Mouse (Mus musculus) spleen, adult 2 months (tissue): ENCODE results near the gene Jup. TPM values are rescaled to one million over a fixed set of nuclear protein-coding genes. Genes with fewer than 3 reads are reported as not detected.
A peak's percentile ranks its signal among the peaks of the same experiment; 100 is the strongest.

Source experiments
- DNase-seq, 2 experiments: peaks; one replicate each; pipeline versions ENCODE4 v3.0.0 to v3.0.0-alpha.2; 2012 to 2021; ENCODE audit warnings: low spot score in 2 of 2, low read depth in 1 of 2
- H3K27ac ChIP-seq: fragments of 200-500 bp; 2 replicates; pipeline ENCODE4 v1.5.1; 2012; ENCODE audit warnings: low read length, inconsistent platforms; ENCODE audit not compliant: insufficient read depth
- H3K27me3 ChIP-seq: fragments of 200-500 bp; 2 replicates; pipeline ENCODE4 v1.6.1; 2012; ENCODE audit warnings: mild to moderate bottlenecking, moderate library complexity, low read length, inconsistent platforms; ENCODE audit not compliant: control insufficient read depth, insufficient read depth
- H3K36me3 ChIP-seq: fragments of 200-500 bp; 2 replicates; pipeline ENCODE4 v1.6.1; 2012; ENCODE audit warnings: mild to moderate bottlenecking, low read length, inconsistent platforms; ENCODE audit not compliant: control insufficient read depth, insufficient read depth
- H3K4me1 ChIP-seq: fragments of 200-500 bp; 2 replicates; pipeline ENCODE4 v1.6.1; 2011; ENCODE audit warnings: inconsistent platforms; ENCODE audit not compliant: control insufficient read depth, insufficient read depth, insufficient read length
- H3K4me3 ChIP-seq: fragments of 200-500 bp; 2 replicates; pipeline ENCODE4 v1.5.1; 2011; ENCODE audit warnings: mild to moderate bottlenecking, inconsistent platforms; ENCODE audit not compliant: insufficient read depth, insufficient read length; ENCODE audit errors: extremely low read depth
- CTCF ChIP-seq: fragments of 200-500 bp; IDR thresholded peaks from 2 replicates; pipeline ENCODE4 v1.5.1; 2011; ENCODE audit warnings: mild to moderate bottlenecking, inconsistent platforms; ENCODE audit not compliant: insufficient read depth, insufficient read length, insufficient replicate concordance; ENCODE audit errors: extremely low read depth
- POLR2A ChIP-seq: fragments of 200-500 bp; IDR thresholded peaks from 2 replicates; pipeline ENCODE4 v1.6.1; 2011; ENCODE audit warnings: low read depth, low read length, inconsistent platforms
- WGBS: fragments of 180-500 bp; shearing (Covaris S2); methylation state at CpG from one replicate; pipeline ENCODE4 v1.1.7; 2018; 5-methylcytosine and 5-hydroxymethylcytosine counted together
- polyA plus RNA-seq: library from polyadenylated mRNA; depleted of rRNA; stranded (reverse); fragments of >200 nt; gene quantifications from 2 replicates; pipeline ENCODE4 v1.2.3, GENCODE M21; 2012

Gene Jup
- polyA plus RNA-seq, 1 experiment = 84.5 TPM

GRCm38 (mm10) chr11:100402240-100402639 lies 4.7 kb upstream of the Jup start:
- no peak for TF ChIP-seq POLR2A
- TF ChIP-seq CTCF = no peak
- no peak overlapping the region for H3K27ac ChIP-seq
- WGBS = 67% methylated on average over 6 of the region's 6 CpGs
- no peaks in the 10 kb centered on the region; the same call in 1 of the 2 replicates for H3K4me1 ChIP-seq
- H3K4me3 ChIP-seq = no peak overlapping the region
- DNase-seq = no peak
- no peaks in the 10 kb centered on the region for H3K27me3 ChIP-seq
- H3K36me3 ChIP-seq = no peaks in the 10 kb centered on the region

- H3K4me1 ChIP-seq = peaks cover 7% of the 10 kb centered on the region; the same call in 1 of the 2 replicates
- H3K36me3 ChIP-seq = no peaks in the 10 kb centered on the region
- no peak for TF ChIP-seq POLR2A
- no peak for TF ChIP-seq CTCF
- no peak overlapping the region for H3K27ac ChIP-seq
- no peaks in the 10 kb centered on the region for H3K27me3 ChIP-seq
- no peak for DNase-seq
- H3K4me3 ChIP-seq = no peak overlapping the region
- WGBS = 56% methylated on average over 6 of the region's 6 CpGs
These were observed 3.3 kb upstream of the Jup start for GRCm38 (mm10) chr11:100400842-100401241.

- DNase-seq = no peak
- no peak overlapping the region for H3K27ac ChIP-seq
- H3K4me3 ChIP-seq = no peak overlapping the region
- no peaks in the 10 kb centered on the region for H3K36me3 ChIP-seq
- no peaks in the 10 kb centered on the region for H3K27me3 ChIP-seq
- peaks cover 9% of the 10 kb centered on the region; the same call in 1 of the 2 replicates for H3K4me1 ChIP-seq
- WGBS = 82% methylated on average over 12 of the region's 12 CpGs
- TF ChIP-seq CTCF (no peak), POLR2A (no peak)
These were observed 2.4 kb upstream of the Jup start for GRCm38 (mm10) chr11:100399727-100400538.

- no peak overlapping the region for H3K4me3 ChIP-seq
- H3K4me1 ChIP-seq = peaks cover 9% of the 10 kb centered on the region; the same call in 1 of the 2 replicates
- no peak for DNase-seq
- H3K27ac ChIP-seq = no peak overlapping the region
- no peak for TF ChIP-seq POLR2A
- TF ChIP-seq CTCF = no peak
- H3K27me3 ChIP-seq = no peaks in the 10 kb centered on the region
- 17% methylated on average over 9 of the region's 9 CpGs for WGBS
- no peaks in the 10 kb centered on the region for H3K36me3 ChIP-seq
These were observed 1.8 kb upstream of the Jup start for GRCm38 (mm10) chr11:100399320-100399719.

- H3K27me3 ChIP-seq = no peaks in the 10 kb centered on the region
- DNase-seq = no peak
- H3K36me3 ChIP-seq = no peaks in the 10 kb centered on the region
- no peak overlapping the region for H3K4me3 ChIP-seq
- no peak for TF ChIP-seq CTCF
- no peak for TF ChIP-seq POLR2A
- WGBS = 87% methylated on average over 7 of the region's 7 CpGs
- no peak overlapping the region for H3K27ac ChIP-seq
- H3K4me1 ChIP-seq = peaks cover 9% of the 10 kb centered on the region; the same call in 1 of the 2 replicates
These were observed 954 bp upstream of the Jup start for GRCm38 (mm10) chr11:100398517-100398916.

GRCm38 (mm10) chr11:100396886-100397599 lies 520 bp downstream of the Jup start:
- Histone ChIP-seq H3K27me3 (no peaks in the 10 kb centered on the region), H3K4me1 (peaks cover 9% of the 10 kb centered on the region; the same call in 1 of the 2 replicates), H3K36me3 (no peaks in the 10 kb centered on the region), H3K4me3 (peak overlapping the region; percentile 66), H3K27ac (peak overlapping the region; percentile 56)
- TF ChIP-seq POLR2A (no peak), CTCF (no peak)
- no peak for DNase-seq
- WGBS = 4% methylated on average over 42 of the region's 42 CpGs
